Mouse (Mus musculus) lung, adult 2 months (tissue): Measurements from ENCODE around the gene Gm38394. TPM values are rescaled to one million over a fixed set of nuclear protein-coding genes. Genes with fewer than 3 reads are reported as not detected.
"Not testable (repeated sequence)": the region's sequence is repeated elsewhere in the genome, so short reads cannot be mapped to it uniquely, and the experiment has no call there.

Experiments used
- DNase-seq: peaks from one replicate; pipeline ENCODE4 v3.0.0; 2022
- H3K4me1 ChIP-seq: fragments of 200-500 bp; 2 replicates; pipeline ENCODE4 v1.6.1; 2011; ENCODE audit warnings: low read length; ENCODE audit not compliant: control insufficient read depth, insufficient read depth
- H3K4me3 ChIP-seq: fragments of 200-500 bp; replicated peaks from 2 replicates; pipeline ENCODE3; 2011; ENCODE audit warnings: low read depth, mild to moderate bottlenecking, control low read depth, low read length; ENCODE audit errors: extremely low read depth
- CTCF ChIP-seq: fragments of 200-500 bp; IDR thresholded peaks from 2 replicates; pipeline ENCODE4 v1.5.1; 2011; ENCODE audit warnings: mild to moderate bottlenecking, low read length, control low read depth; ENCODE audit not compliant: insufficient read depth
- POLR2A ChIP-seq: fragments of 200-500 bp; IDR thresholded peaks from 2 replicates; pipeline ENCODE4 v1.6.1; 2011; ENCODE audit warnings: low read depth, mild to moderate bottlenecking, control low read depth, low read length, borderline replicate concordance; ENCODE audit errors: extremely low read depth
- WGBS: fragments of 180-500 bp; shearing (Covaris S2); methylation state at CpG from one replicate; pipeline ENCODE4 v1.1.7; 2018; 5-methylcytosine and 5-hydroxymethylcytosine counted together
- polyA plus RNA-seq: library from polyadenylated mRNA; depleted of rRNA; stranded (reverse); fragments of >200 nt; gene quantifications from 2 replicates; pipeline ENCODE4 v1.2.3, GENCODE M21; 2012; rRNA removed

Gm38394 gene
- 3.4 and 5.3 TPM in 2 replicates for polyA plus RNA-seq

DNA sequence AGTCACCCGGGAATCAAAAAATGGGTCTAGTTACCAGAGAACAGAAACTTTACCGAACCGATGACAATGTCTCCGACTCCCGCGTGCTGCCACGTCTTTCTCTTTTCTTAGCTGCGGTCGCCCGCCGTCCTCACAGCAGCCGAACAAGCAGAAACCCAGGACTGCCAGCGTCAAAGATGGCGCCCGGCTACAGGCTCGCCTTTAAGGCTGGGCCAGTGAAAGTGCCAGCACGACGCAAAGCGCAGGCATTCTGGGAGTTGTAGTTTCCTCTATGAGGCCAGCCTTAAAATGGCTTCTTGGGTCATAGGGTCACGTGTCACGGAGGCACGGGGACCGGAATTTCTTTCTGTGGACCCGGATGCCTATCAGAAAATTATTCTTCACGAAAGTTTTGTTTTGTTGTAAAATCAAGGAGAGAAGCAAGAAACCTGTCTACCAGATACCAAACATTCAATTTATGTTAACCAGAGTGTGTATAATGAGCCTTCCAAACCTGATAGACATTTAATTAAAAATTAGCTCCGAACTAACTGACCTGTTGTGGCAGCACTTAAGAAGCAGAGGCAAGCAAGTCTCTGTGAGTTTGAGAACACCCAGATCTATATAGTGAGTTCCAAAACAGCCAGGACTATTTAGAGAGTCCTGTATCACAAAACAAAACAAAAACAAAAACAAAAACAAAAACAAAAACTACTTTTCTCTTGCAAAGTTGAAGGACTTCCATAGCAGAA is at the start of gene Gm38394:
TSS of gene Gm38394 (minus strand) at position 116 of the 731 bp plus-strand sequence.
- WGBS, result 2% methylated on average over 26 of the region's 26 CpGs
- H3K4me1 ChIP-seq, result peaks cover 16% of the 10 kb centered on the region

DNA sequence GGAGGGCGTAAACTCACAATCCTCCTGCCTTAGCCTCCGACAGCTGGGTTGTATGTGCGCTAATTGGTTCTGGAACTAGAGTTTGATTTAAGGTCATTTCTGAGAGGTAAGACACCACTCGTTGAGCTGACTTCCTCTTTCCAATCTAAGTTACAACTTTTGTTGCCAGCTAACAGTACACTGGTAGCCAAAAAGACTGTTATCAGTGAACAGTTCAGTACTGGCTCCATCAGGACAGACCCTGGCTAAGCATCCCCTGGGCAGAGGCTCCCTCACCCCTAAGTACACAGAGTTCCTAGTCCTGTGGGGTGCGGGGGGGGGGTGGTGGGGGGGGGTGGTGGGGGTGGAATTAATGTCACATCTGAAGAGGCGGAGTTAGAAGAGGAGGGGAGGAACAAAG is 49.8 kb upstream of the Gm38394 start:
- no peak for DNase-seq
- Histone ChIP-seq H3K4me3 (no peak overlapping the region), H3K4me1 (no peaks in the 10 kb centered on the region)
- TF ChIP-seq CTCF, result no peak
- no peak for TF ChIP-seq POLR2A
- 63% methylated on average over 6 of the region's 6 CpGs for WGBS

More for the DNA sequence above, at the start of gene Gm38394:
- peak; percentile 89 for DNase-seq
- peak within 1 kb of the TSS; percentile 72 for H3K4me3 ChIP-seq
- TF ChIP-seq CTCF (no peak), POLR2A (peak; percentile 92; the same call in 1 of the 2 replicates)

GRCm38 (mm10) chr1:133709292-133709691 is 48.2 kb upstream of the Gm38394 start:
- TF ChIP-seq POLR2A (no peak), CTCF (no peak)
- DNase-seq, result no peak
- Histone ChIP-seq H3K4me1 (no peaks in the 10 kb centered on the region), H3K4me3 (no peak overlapping the region)
- WGBS, result 80% methylated on average over 3 of the region's 3 CpGs

DNA sequence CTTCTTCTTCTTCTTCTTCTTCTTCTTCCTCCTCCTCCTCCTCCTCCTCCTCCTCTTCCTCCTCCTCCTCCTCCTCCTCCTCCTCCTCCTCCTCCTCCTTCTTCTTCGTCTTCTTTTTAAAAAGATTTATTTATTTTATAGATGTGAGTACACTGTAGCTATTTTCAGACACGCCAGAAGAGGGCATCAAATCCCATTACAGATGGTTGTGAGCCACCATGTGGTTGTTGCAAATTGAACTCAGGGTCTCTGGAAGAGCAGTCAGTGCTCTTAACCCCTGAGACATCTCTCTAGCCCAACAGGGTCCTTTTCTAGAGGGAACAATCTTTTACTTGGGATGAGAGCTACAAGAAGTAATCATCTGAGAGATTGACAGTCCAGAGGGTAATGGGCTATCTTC is 40.7 kb upstream of the Gm38394 start:
- H3K4me1 ChIP-seq, H3K4me3 ChIP-seq, DNase-seq: not testable (repeated sequence)
- 0 out of 2 replicates have a peak, but pooled peaks have one; percentile 15 for TF ChIP-seq CTCF
- WGBS, result 5% methylated on average over 2 of the region's 2 CpGs

DNA sequence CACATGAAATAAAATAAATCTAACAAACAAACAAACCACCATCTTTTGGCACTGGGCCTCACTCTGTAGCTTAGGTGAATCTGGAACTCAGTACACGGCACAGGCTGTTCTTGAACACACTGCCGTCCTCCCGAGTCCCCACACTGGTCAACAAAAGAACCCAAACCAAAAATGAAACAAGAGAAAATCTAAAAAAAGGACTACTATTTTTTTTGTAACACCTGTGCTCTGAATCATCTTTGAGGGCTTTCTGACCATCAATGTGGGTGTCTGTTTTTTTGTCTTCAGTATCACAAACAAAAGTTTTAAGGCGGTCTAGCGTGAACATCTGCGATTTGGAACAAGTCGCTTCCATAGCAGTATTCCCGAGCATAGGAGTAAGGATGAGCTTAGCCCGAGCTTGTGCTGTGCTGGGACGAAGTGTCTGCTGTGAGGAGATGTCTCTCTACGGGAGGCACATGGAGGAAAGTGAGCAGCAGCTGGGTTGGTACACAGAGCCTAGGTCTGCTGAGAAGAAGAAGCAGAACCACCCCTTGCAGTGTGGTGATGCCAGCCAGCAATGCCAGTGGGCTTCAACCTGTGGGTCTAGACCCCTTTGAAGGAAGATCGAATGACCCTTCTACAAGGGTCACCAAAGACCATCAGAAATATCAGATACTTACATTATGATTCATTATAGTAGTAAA is 37.0 kb upstream of the Gm38394 start:
- DNase-seq, result no peak

GRCm38 (mm10) chr1:133695901-133696300 is 34.8 kb upstream of the Gm38394 start:
- WGBS, result 27% methylated on average over 7 of the region's 7 CpGs
- TF ChIP-seq CTCF, result no peak
- no peak for TF ChIP-seq POLR2A
- Histone ChIP-seq H3K4me3 (no peak overlapping the region), H3K4me1 (peaks cover 5% of the 10 kb centered on the region; the same call in 1 of the 2 replicates)
- peak; percentile 76 for DNase-seq

More for the DNA sequence above, 37.0 kb upstream of the Gm38394 start:
- H3K4me1 ChIP-seq, result peaks cover 5% of the 10 kb centered on the region; the same call in 1 of the 2 replicates
- 91% methylated on average over 12 of the region's 12 CpGs for WGBS
- H3K4me3 ChIP-seq, result no peak overlapping the region
- TF ChIP-seq CTCF (no peak), POLR2A (no peak)

- peaks cover 5% of the 10 kb centered on the region; the same call in 1 of the 2 replicates for H3K4me1 ChIP-seq
- no peak overlapping the region for H3K4me3 ChIP-seq
- DNase-seq, result no peak
- WGBS, result 55% methylated on average over 1 of the region's 1 CpGs
- TF ChIP-seq CTCF, result no peak
- no peak for TF ChIP-seq POLR2A
These were observed 33.8 kb upstream of the Gm38394 start for GRCm38 (mm10) chr1:133694876-133695275.

DNA sequence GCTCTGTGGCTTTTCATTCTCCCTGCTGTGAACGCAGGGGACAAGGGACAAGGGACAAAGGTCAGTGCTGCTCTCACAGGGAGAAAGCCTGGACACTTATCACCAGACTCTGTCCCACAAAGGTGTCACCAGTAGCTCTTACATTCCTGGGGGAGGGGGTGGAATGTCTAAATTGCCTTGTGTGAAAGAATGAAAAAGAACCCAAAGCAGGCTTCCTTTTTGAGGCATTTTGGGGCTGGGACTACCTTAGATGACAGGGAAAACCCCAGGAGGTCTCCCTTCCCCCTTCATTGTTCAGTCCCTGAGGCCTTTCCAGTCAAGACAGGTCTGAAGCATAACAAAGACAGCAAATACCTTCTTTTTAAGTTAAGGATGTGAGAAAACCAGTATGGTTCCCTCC is 33.2 kb upstream of the Gm38394 start:
- 57% methylated on average over 1 of the region's 1 CpGs for WGBS
- Histone ChIP-seq H3K4me3 (no peak overlapping the region), H3K4me1 (peaks cover 5% of the 10 kb centered on the region; the same call in 1 of the 2 replicates)
- TF ChIP-seq POLR2A (no peak), CTCF (no peak)
- DNase-seq, result no peak

GRCm38 (mm10) chr1:133693536-133694114 is 32.5 kb upstream of the Gm38394 start:
- Histone ChIP-seq H3K4me1 (peaks cover 5% of the 10 kb centered on the region; the same call in 1 of the 2 replicates), H3K4me3 (no peak overlapping the region)
- TF ChIP-seq POLR2A (no peak), CTCF (no peak)
- DNase-seq, result no peak
- 78% methylated on average over 11 of the region's 11 CpGs for WGBS
